Mouse (Mus musculus) gastrocnemius, postnatal 10 days (tissue): ENCODE results near the gene Atp11a. TPM values are rescaled to one million over a fixed set of nuclear protein-coding genes. Genes with fewer than 3 reads are reported as not detected.

ENCODE experiments used
- DNase-seq: peaks from one replicate; pipeline ENCODE4 v3.0.0; 2021; ENCODE audit warnings: mixed read lengths
- total RNA-seq, 2 experiments: library from RNA; stranded (reverse); gene quantifications; 2 replicates each; pipeline ENCODE4 v1.2.3; 2021

Atp11a gene
- total RNA-seq, 2 experiments from 2014 or later = 22.9 to 28.4 TPM

- no peak for DNase-seq
Observed at GRCm38 (mm10) chr8:12822892-12823291, 66.1 kb downstream of the Atp11a start.

GRCm38 (mm10) chr8:12824562-12824961 is 67.7 kb downstream of the Atp11a start:
- no peak for DNase-seq

GRCm38 (mm10) chr8:12825236-12825635 is 68.4 kb downstream of the Atp11a start:
- DNase-seq = no peak

GRCm38 (mm10) chr8:12825686-12826237 is 68.9 kb downstream of the Atp11a start:
- no peak for DNase-seq

- DNase-seq = no peak
Observed at GRCm38 (mm10) chr8:12827124-12827523, 70.3 kb downstream of the Atp11a start.

- DNase-seq = no peak
Observed at GRCm38 (mm10) chr8:12828298-12828697, 71.5 kb downstream of the Atp11a start.

- DNase-seq = no peak
Observed at GRCm38 (mm10) chr8:12829381-12829780, 72.6 kb downstream of the Atp11a start.

GRCm38 (mm10) chr8:12831659-12832589 is 75.1 kb downstream of the Atp11a start:
- no peak for DNase-seq

- no peak for DNase-seq
Observed at GRCm38 (mm10) chr8:12833616-12834015, 76.8 kb downstream of the Atp11a start.

GRCm38 (mm10) chr8:12840834-12841233 is 84.0 kb downstream of the Atp11a start:
- no peak for DNase-seq

GRCm38 (mm10) chr8:12842342-12842995 is 85.7 kb downstream of the Atp11a start:
- DNase-seq = no peak

- no peak for DNase-seq
Observed at GRCm38 (mm10) chr8:12844347-12844950, 87.6 kb downstream of the Atp11a start.

- DNase-seq = no peak
Observed at GRCm38 (mm10) chr8:12846447-12846846, 89.6 kb downstream of the Atp11a start.

GRCm38 (mm10) chr8:12851241-12851640 is 94.4 kb downstream of the Atp11a start:
- no peak for DNase-seq

- no peak for DNase-seq
Observed at GRCm38 (mm10) chr8:12856038-12856437, 99.2 kb downstream of the Atp11a start.

GRCm38 (mm10) chr8:12863061-12863460 is 106.2 kb downstream of the Atp11a start:
- DNase-seq = no peak

GRCm38 (mm10) chr8:12863608-12864007 is 106.8 kb downstream of the Atp11a start:
- DNase-seq = no peak

- DNase-seq = no peak
Observed at GRCm38 (mm10) chr8:12865790-12866189, 109.0 kb downstream of the Atp11a start.

GRCm38 (mm10) chr8:12869661-12870060 is 112.8 kb downstream of the Atp11a start:
- DNase-seq = no peak

GRCm38 (mm10) chr8:12870656-12871055 is 113.8 kb downstream of the Atp11a start:
- DNase-seq = no peak

GRCm38 (mm10) chr8:12871461-12871860 is 114.6 kb downstream of the Atp11a start:
- no peak for DNase-seq

- no peak for DNase-seq
Observed at GRCm38 (mm10) chr8:12872983-12873356, 116.2 kb downstream of the Atp11a start.
